Mouse (Mus musculus): ENCODE results near the gene Slc41a3. TPM values are rescaled to one million over a fixed set of nuclear protein-coding genes. Genes with fewer than 3 reads are reported as not detected.

Gene Slc41a3
- polyA plus RNA-seq, 1 experiment from 2014 or later: 9.7 TPM

- WGBS: 100% methylated on average over 1 of the region's 1 CpGs
- no peak for TF ChIP-seq EP300 (IDR thresholded peaks at IDR 0.05)
- Histone ChIP-seq H3K4me1 (ENCODE audit: insufficient read depth, low read depth, low read length) (no peaks in the 10 kb centered on the region), H3K36me3 (ENCODE audit: insufficient read depth, low read length) (no peaks in the 10 kb centered on the region), H3K27ac (ENCODE audit: low read length) (no peak overlapping the region), H3K4me2 (replicated peaks; ENCODE audit: low read depth, low read length) (no peak overlapping the region), H3K9ac (replicated peaks; ENCODE audit: low read depth) (no peak overlapping the region), H3K9me3 (ENCODE audit: low read length) (no peaks in the 10 kb centered on the region), H3K4me3 (ENCODE audit: low read depth, low read length) (no peak overlapping the region), H3K27me3 (replicated peaks; ENCODE audit: insufficient read depth, low read length) (no peaks in the 10 kb centered on the region)
- ATAC-seq (no peak), DNase-seq (ENCODE audit: low spot score) (no peak)
Observed at GRCm38 (mm10) chr6:90590707-90591106, 13.8 kb upstream of the Slc41a3 start.

DNA sequence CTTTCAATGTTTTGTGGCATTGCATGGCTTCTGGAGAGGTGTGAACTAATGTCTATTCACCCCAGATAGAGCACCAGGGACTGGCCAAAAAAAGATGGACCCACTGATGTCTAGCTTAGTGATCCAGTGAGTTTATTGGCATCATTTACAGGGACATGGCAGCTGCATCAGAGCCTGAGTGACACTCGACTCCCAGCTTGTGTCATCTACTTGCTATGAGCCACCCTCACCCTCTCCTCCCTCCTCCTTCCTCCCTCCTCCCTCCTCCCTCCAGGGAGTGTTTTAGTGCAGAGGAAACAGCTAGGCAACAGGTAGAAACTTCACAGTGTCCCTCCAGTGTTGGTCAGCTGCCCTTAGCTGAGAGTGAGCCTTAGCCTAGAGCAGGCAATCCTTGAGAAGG, 9.6 kb upstream of the Slc41a3 start:
- Histone ChIP-seq H3K4me1 (ENCODE audit: insufficient read depth, low read depth, low read length) (no peaks in the 10 kb centered on the region), H3K9ac (replicated peaks; ENCODE audit: low read depth) (no peak overlapping the region), H3K4me2 (replicated peaks; ENCODE audit: low read depth, low read length) (no peak overlapping the region), H3K4me3 (ENCODE audit: low read depth, low read length) (no peak overlapping the region), H3K36me3 (ENCODE audit: insufficient read depth, low read length) (no peaks in the 10 kb centered on the region), H3K27me3 (replicated peaks; ENCODE audit: insufficient read depth, low read length) (no peaks in the 10 kb centered on the region), H3K9me3 (ENCODE audit: low read length) (no peaks in the 10 kb centered on the region), H3K27ac (ENCODE audit: low read length) (no peak overlapping the region)
- 71% methylated on average over 1 of the region's 1 CpGs for WGBS
- ATAC-seq (no peak), DNase-seq (ENCODE audit: low spot score) (no peak)
- TF ChIP-seq EP300 (IDR thresholded peaks at IDR 0.05) (no peak), CTCF (IDR thresholded peaks at IDR 0.05) (no peak)

GRCm38 (mm10) chr6:90597060-90597459, 7.5 kb upstream of the Slc41a3 start:
- no peak for ATAC-seq
- Histone ChIP-seq H3K4me1 (ENCODE audit: insufficient read depth, low read depth, low read length) (no peaks in the 10 kb centered on the region), H3K4me3 (ENCODE audit: low read depth, low read length) (no peak overlapping the region), H3K36me3 (ENCODE audit: insufficient read depth, low read length) (no peaks in the 10 kb centered on the region), H3K27me3 (replicated peaks; ENCODE audit: insufficient read depth, low read length) (no peaks in the 10 kb centered on the region), H3K9ac (replicated peaks; ENCODE audit: low read depth) (no peak overlapping the region), H3K4me2 (replicated peaks; ENCODE audit: low read depth, low read length) (no peak overlapping the region), H3K27ac (ENCODE audit: low read length) (no peak overlapping the region), H3K9me3 (ENCODE audit: low read length) (no peaks in the 10 kb centered on the region)
- 78% methylated on average over 4 of the region's 4 CpGs for WGBS
- TF ChIP-seq EP300 (IDR thresholded peaks at IDR 0.05): no peak
- TF ChIP-seq CTCF (IDR thresholded peaks at IDR 0.05): no peak
- no peak for DNase-seq (ENCODE audit: low spot score)

DNA sequence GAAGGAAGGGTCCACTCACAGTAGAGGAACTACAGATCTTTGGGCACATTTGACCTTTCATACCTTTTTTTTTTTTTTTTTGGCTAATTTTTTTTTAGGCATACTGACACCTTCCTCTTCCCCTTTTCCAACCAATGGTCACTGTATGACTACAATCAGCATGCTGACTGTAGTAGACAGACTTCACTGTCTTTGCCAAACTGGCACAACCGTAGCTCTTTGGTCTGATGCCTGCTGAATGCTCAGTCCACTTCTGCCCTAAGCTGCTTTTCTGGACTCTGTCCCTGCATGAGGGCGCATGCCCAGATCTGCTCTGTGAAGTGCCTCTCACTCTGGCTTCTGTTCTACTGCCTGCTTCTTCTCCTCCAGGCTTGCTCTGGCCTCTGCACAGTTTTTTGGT, 6.9 kb upstream of the Slc41a3 start:
- Histone ChIP-seq H3K9me3 (ENCODE audit: low read length) (no peaks in the 10 kb centered on the region), H3K36me3 (ENCODE audit: insufficient read depth, low read length) (no peaks in the 10 kb centered on the region), H3K27me3 (replicated peaks; ENCODE audit: insufficient read depth, low read length) (no peaks in the 10 kb centered on the region), H3K4me3 (ENCODE audit: low read depth, low read length) (no peak overlapping the region), H3K4me2 (replicated peaks; ENCODE audit: low read depth, low read length) (no peak overlapping the region), H3K27ac (ENCODE audit: low read length) (no peak overlapping the region), H3K4me1 (ENCODE audit: insufficient read depth, low read depth, low read length) (no peaks in the 10 kb centered on the region), H3K9ac (replicated peaks; ENCODE audit: low read depth) (no peak overlapping the region)
- ATAC-seq (no peak), DNase-seq (ENCODE audit: low spot score) (no peak)
- TF ChIP-seq EP300 (IDR thresholded peaks at IDR 0.05): no peak
- no peak for TF ChIP-seq CTCF (IDR thresholded peaks at IDR 0.05)
- 76% methylated on average over 2 of the region's 2 CpGs for WGBS

- DNase-seq (ENCODE audit: low spot score) (no peak), ATAC-seq (no peak)
- no peaks in the 10 kb centered on the region for H3K36me3 ChIP-seq (ENCODE audit: insufficient read depth, low read length)
- no peak overlapping the region for H3K4me2 ChIP-seq (replicated peaks; ENCODE audit: low read depth, low read length)
- WGBS: 84% methylated on average over 6 of the region's 6 CpGs
- H3K27me3 ChIP-seq (replicated peaks; ENCODE audit: insufficient read depth, low read length): no peaks in the 10 kb centered on the region
- no peak overlapping the region for H3K9ac ChIP-seq (replicated peaks; ENCODE audit: low read depth)
- TF ChIP-seq CTCF (IDR thresholded peaks at IDR 0.05): no peak
- no peak for TF ChIP-seq EP300 (IDR thresholded peaks at IDR 0.05)
- no peaks in the 10 kb centered on the region for H3K4me1 ChIP-seq (ENCODE audit: insufficient read depth, low read depth, low read length)
- no peak overlapping the region for H3K4me3 ChIP-seq (ENCODE audit: low read depth, low read length)
- no peak overlapping the region for H3K27ac ChIP-seq (ENCODE audit: low read length)
- H3K9me3 ChIP-seq (ENCODE audit: low read length): no peaks in the 10 kb centered on the region
Observed at GRCm38 (mm10) chr6:90598197-90598596, 6.3 kb upstream of the Slc41a3 start.

DNA sequence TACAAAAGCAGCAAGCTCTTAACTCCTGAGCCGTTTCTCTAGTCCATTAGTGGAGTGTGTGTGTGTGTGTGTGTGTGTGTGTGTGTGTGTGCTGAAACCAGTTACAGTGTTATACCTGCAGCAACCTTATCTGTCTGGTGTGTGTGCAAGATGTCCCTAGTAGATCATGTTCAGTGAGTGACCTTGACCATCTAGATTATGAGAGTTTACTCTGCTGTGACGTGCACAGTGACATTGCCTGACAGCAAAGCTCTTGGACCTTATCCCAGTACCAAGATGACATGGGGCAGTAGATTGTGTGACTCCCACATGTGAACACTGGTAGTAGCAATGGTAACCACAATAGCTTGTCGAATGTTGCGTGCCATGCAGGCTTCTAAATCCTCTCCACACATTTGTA, 4.2 kb upstream of the Slc41a3 start:
- Histone ChIP-seq H3K4me3 (ENCODE audit: low read depth, low read length) (no peak overlapping the region), H3K4me1 (ENCODE audit: insufficient read depth, low read depth, low read length) (no peaks in the 10 kb centered on the region), H3K36me3 (ENCODE audit: insufficient read depth, low read length) (no peaks in the 10 kb centered on the region), H3K4me2 (replicated peaks; ENCODE audit: low read depth, low read length) (no peak overlapping the region), H3K9ac (replicated peaks; ENCODE audit: low read depth) (no peak overlapping the region), H3K9me3 (ENCODE audit: low read length) (no peaks in the 10 kb centered on the region), H3K27ac (ENCODE audit: low read length) (no peak overlapping the region), H3K27me3 (replicated peaks; ENCODE audit: insufficient read depth, low read length) (no peaks in the 10 kb centered on the region)
- ATAC-seq (no peak), DNase-seq (ENCODE audit: low spot score) (no peak)
- no peak for TF ChIP-seq EP300 (IDR thresholded peaks at IDR 0.05)
- no peak for TF ChIP-seq CTCF (IDR thresholded peaks at IDR 0.05)
- WGBS: 66% methylated on average over 4 of the region's 4 CpGs

DNA sequence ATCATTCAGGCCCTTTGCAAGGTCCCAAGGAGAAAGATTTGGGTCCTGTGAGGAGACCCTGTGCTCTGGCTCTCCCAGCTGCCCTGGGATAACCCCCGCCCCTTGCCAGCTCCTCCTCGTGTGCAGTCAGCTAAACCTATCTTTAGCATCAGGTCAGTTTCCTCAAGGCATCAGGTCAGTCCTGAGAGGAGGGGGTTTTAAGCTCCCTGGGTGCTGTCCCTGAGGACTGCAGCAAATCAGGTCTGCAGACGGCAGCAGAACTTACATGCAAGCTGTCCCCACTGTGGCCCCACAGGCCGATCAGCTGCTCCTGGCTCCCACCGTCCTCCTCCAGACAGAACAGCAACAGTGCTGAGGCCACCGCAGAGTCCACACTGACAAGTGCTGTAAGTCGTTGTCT, 2.8 kb upstream of the Slc41a3 start:
- H3K9me3 ChIP-seq (ENCODE audit: low read length): no peaks in the 10 kb centered on the region
- no peaks in the 10 kb centered on the region for H3K36me3 ChIP-seq (ENCODE audit: insufficient read depth, low read length)
- H3K4me1 ChIP-seq (ENCODE audit: insufficient read depth, low read depth, low read length): no peaks in the 10 kb centered on the region; the same call in 1 of the 2 replicates
- no peak overlapping the region for H3K27ac ChIP-seq (ENCODE audit: low read length)
- 49% methylated on average over 7 of the region's 7 CpGs for WGBS
- DNase-seq (ENCODE audit: low spot score) (no peak), ATAC-seq (no peak)
- TF ChIP-seq EP300 (IDR thresholded peaks at IDR 0.05) (no peak), CTCF (IDR thresholded peaks at IDR 0.05) (no peak)
- no peak overlapping the region for H3K4me2 ChIP-seq (replicated peaks; ENCODE audit: low read depth, low read length)
- no peak overlapping the region for H3K4me3 ChIP-seq (ENCODE audit: low read depth, low read length)
- no peak overlapping the region for H3K9ac ChIP-seq (replicated peaks; ENCODE audit: low read depth)
- H3K27me3 ChIP-seq (replicated peaks; ENCODE audit: insufficient read depth, low read length): no peaks in the 10 kb centered on the region

Measured in lung, postnatal 0 days (tissue).